18 mouse cellular contexts compared by ENCODE assay signal in the genomic region with DNA sequence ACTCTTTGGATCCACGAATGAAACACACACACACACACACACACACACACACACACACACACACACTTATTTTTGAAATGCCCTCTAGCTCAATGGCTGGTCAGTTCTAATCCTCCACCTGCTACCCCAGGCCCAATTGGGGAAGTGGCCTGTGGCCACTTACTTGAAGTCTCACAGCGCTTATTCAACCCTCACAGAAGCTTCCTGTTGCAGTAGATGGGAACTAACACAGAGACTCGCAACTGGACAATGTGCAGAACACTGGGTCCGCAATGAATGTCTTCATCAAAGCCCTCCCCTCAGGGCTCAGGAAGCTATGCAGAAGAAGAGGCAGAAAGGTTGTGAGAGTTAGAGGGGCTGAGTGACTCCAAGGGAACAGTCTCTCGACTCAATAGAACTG. TPM values are rescaled to one million over a fixed set of nuclear protein-coding genes. Genes with fewer than 3 reads are reported as not detected.
DNase-seq lines count a peak whose midpoint lies in the region; ATAC-seq and TF ChIP-seq lines count a peak whose summit lies in the region.
"Had no signal": no experiment of that assay in that cellular context is flagged by ENCODE, and none has a peak within 500 bp of the region (broad histone marks: within the 10 kb centered on the region; RNA-seq: fewer than 3 reads in every experiment).

No protein-coding gene starts in this region.

- no peak overlapping the region for H3K4me2 ChIP-seq in liver, embryonic 15.5 days
- H3K4me2 ChIP-seq: embryonic facial prominence, embryonic 12.5 days; heart, embryonic 12.5 days; hindbrain, embryonic 12.5 days had no signal

- no peak overlapping the region for H3K4me3 ChIP-seq in liver, embryonic 15.5 days (replicated peaks)
- no peak overlapping the region for H3K4me3 ChIP-seq in bone marrow, adult 2 months (replicated peaks; ENCODE audit: control insufficient read depth, low read depth, low read length)
- H3K4me3 ChIP-seq: embryonic facial prominence, embryonic 12.5 days; heart, embryonic 12.5 days; hindbrain, embryonic 12.5 days had no signal

- H3K9ac ChIP-seq in liver, embryonic 15.5 days = no peak overlapping the region
- H3K9ac ChIP-seq: embryonic facial prominence, embryonic 12.5 days; forebrain, postnatal 0 days; heart, embryonic 12.5 days; hindbrain, embryonic 12.5 days had no signal

- no peak for TF ChIP-seq POLR2A in bone marrow, adult 2 months (IDR thresholded peaks at IDR 0.05; ENCODE audit: borderline replicate concordance, control insufficient read depth, low read depth, low read length)

- H3K36me3 ChIP-seq in liver, embryonic 15.5 days (replicated peaks) = no peaks in the 10 kb centered on the region
- H3K36me3 ChIP-seq: embryonic facial prominence, embryonic 12.5 days; heart, embryonic 12.5 days; hindbrain, embryonic 12.5 days had no signal

- no peaks in the 10 kb centered on the region for H3K9me3 ChIP-seq in liver, embryonic 15.5 days (replicated peaks)
- H3K9me3 ChIP-seq: embryonic facial prominence, embryonic 12.5 days; heart, embryonic 12.5 days; hindbrain, embryonic 12.5 days had no signal

- no peak for DNase-seq in liver
- DNase-seq in thymus, postnatal 14 days = no peak
- no peak for DNase-seq in left cerebral cortex, adult 11 months (ENCODE audit: low spot score)
- DNase-seq: adrenal gland, postnatal 14 days; cerebellum, adult 2 months; cerebellum, postnatal 10 days; forebrain, postnatal 0 days; gastrocnemius, postnatal 14 days had no signal

- peaks cover 19% of the 10 kb centered on the region for H3K4me1 ChIP-seq in liver, embryonic 15.5 days (replicated peaks)
- H3K4me1 ChIP-seq in bone marrow, adult 2 months (ENCODE audit: control insufficient read depth, insufficient read depth, low read length) = peaks cover 11% of the 10 kb centered on the region; the same call in 1 of the 2 replicates
- H3K4me1 ChIP-seq: hindbrain, embryonic 12.5 days had no signal

- H3K27me3 ChIP-seq in liver, embryonic 15.5 days = no peaks in the 10 kb centered on the region
- H3K27me3 ChIP-seq: CH12.LX; embryonic facial prominence, embryonic 12.5 days; heart, embryonic 12.5 days; hindbrain, embryonic 12.5 days; Patski had no signal

- no peak for ATAC-seq in liver, embryonic 15.5 days (ENCODE audit: insufficient read depth)
- peak; percentile 27 to 34; a peak in 1 of 4 replicates for ATAC-seq in hematopoietic stem cell, adult 5-6 weeks (replicated peaks in 1 of 2; ENCODE audit: insufficient read depth in 1 of 2, low FRiP score in 2 of 2, low TSS enrichment in 1 of 2, low read depth in 1 of 2, poor library complexity in 2 of 2, severe bottlenecking in 2 of 2)
- ATAC-seq in monocyte, adult 5-6 weeks (replicated peaks; ENCODE audit: insufficient number of reproducible peaks, low FRiP score, low TSS enrichment, poor library complexity, severe bottlenecking) = 0 out of 2 replicates have a peak, but pooled peaks have one; percentile 20
- ATAC-seq: activated CD4-positive, CD25-positive, alpha-beta regulatory T cell, adult 4 months; forebrain, postnatal 0 days; Patski had no signal

- H3K27ac ChIP-seq in liver, embryonic 15.5 days (replicated peaks) = peak overlapping the region; percentile 38; the same call in 1 of the 2 replicates
- H3K27ac ChIP-seq in bone marrow, adult 2 months (ENCODE audit: control insufficient read depth, insufficient read depth, low read depth, low read length, poor library complexity) = peak overlapping the region; percentile 91; the same call in 1 of the 2 replicates
- H3K27ac ChIP-seq: embryonic facial prominence, embryonic 12.5 days; hindbrain, embryonic 12.5 days had no signal

- 36% methylated on average over 5 of the region's 5 CpGs for WGBS in liver, embryonic 15.5 days (ENCODE audit: insufficient replicate concordance)
- WGBS in bone marrow, adult 2 months = 20% methylated on average over 5 of the region's 5 CpGs

- TF ChIP-seq CTCF in bone marrow, adult 2 months (IDR thresholded peaks at IDR 0.05; ENCODE audit: control insufficient read depth, insufficient read depth, low read length) = no peak

RNA-seq across cellular contexts. Expression of a gene that starts 22.5 kb away (rescaled TPM):
- polyA plus RNA-seq in liver, embryonic 15.5 days (2015; fragmentation: Nextera tagmentation; extraction: Ambion mirVana) = 8.0 and 9.8 TPM in 2 replicates
- 22.2 and 31.0 TPM in 2 replicates for polyA plus RNA-seq in bone marrow, adult 2 months (2011; ENCODE audit: insufficient read depth, insufficient read length, low replicate concordance, missing spikeins)
- 11.7 and 14.1 TPM in 2 replicates for total RNA-seq in hematopoietic stem cell, adult 5-6 weeks (2017)
- total RNA-seq in monocyte, adult 5-6 weeks (2017) = 31.1 to 46.2 TPM (median 34.3 TPM) in 3 replicates

RNA-seq across cellular contexts. Expression of a gene that starts 40.0 kb away (rescaled TPM):
- polyA plus RNA-seq in liver, embryonic 15.5 days (2015; fragmentation: Nextera tagmentation; extraction: Ambion mirVana) = 16.6 and 19.2 TPM in 2 replicates
- 143 and 311 TPM in 2 replicates for polyA plus RNA-seq in bone marrow, adult 2 months (2011; ENCODE audit: insufficient read depth, insufficient read length, low replicate concordance, missing spikeins)
- 52.5 and 84.0 TPM in 2 replicates for total RNA-seq in hematopoietic stem cell, adult 5-6 weeks (2017)
- total RNA-seq in monocyte, adult 5-6 weeks (2017) = 117 to 175 TPM (median 150 TPM) in 3 replicates

RNA-seq across cellular contexts. Expression of a gene that starts 56.6 kb away (rescaled TPM):
- polyA plus RNA-seq in liver, embryonic 15.5 days (2015; fragmentation: Nextera tagmentation; extraction: Ambion mirVana) = 2.5 and 3.6 TPM in 2 replicates
- polyA plus RNA-seq in bone marrow, adult 2 months (2011; ENCODE audit: insufficient read depth, insufficient read length, low replicate concordance, missing spikeins) = 25.1 and 40.0 TPM in 2 replicates
- total RNA-seq in hematopoietic stem cell, adult 5-6 weeks (2017) = 61.0 and 65.0 TPM in 2 replicates
- 12.8 to 20.6 TPM (median 18.0 TPM) in 3 replicates for total RNA-seq in monocyte, adult 5-6 weeks (2017)
